Mouse (Mus musculus) forebrain, embryonic 13.5 days (tissue): ENCODE data around the gene Kdm5b. TPM values are rescaled to one million over a fixed set of nuclear protein-coding genes. Genes with fewer than 3 reads are reported as not detected.

Experiments used
- ATAC-seq: fragments of 200-750 bp; cut with Nextera tagmentation; 2 replicates; pipeline ENCODE4 v1.8.0; 2017
- H3K27ac ChIP-seq: fragments of 300-500 bp; sonication (generic); 2 replicates; pipeline ENCODE4 v1.5.1; 2015; ENCODE audit warnings: inconsistent platforms, mild to moderate bottlenecking, moderate library complexity
- H3K27me3 ChIP-seq: fragments of 300-500 bp; sonication (generic); 2 replicates; pipeline ENCODE4 v1.6.1; 2015; ENCODE audit warnings: mild to moderate bottlenecking, inconsistent platforms
- H3K36me3 ChIP-seq: fragments of 300-500 bp; sonication (generic); 2 replicates; pipeline ENCODE4 v1.6.1; 2015; ENCODE audit warnings: mild to moderate bottlenecking, inconsistent platforms; ENCODE audit not compliant: poor library complexity, severe bottlenecking
- H3K4me1 ChIP-seq: fragments of 300-500 bp; sonication (generic); 2 replicates; pipeline ENCODE4 v1.6.1; 2015; ENCODE audit warnings: inconsistent platforms
- H3K4me2 ChIP-seq: fragments of 300-500 bp; sonication (generic); 2 replicates; pipeline ENCODE4 v1.6.1; 2015; ENCODE audit warnings: inconsistent platforms, mild to moderate bottlenecking, moderate library complexity
- H3K4me3 ChIP-seq: fragments of 300-500 bp; sonication (generic); 2 replicates; pipeline ENCODE4 v1.5.1; 2015; ENCODE audit warnings: mild to moderate bottlenecking, inconsistent platforms
- H3K9ac ChIP-seq: fragments of 300-500 bp; sonication (generic); 2 replicates; pipeline ENCODE4 v1.6.1; 2015; ENCODE audit warnings: mild to moderate bottlenecking, inconsistent platforms
- H3K9me3 ChIP-seq: fragments of 300-500 bp; sonication (generic); replicated peaks from 2 replicates; pipeline ENCODE4 v1.6.1; 2016; ENCODE audit warnings: inconsistent platforms
- WGBS: fragments of 180-500 bp; shearing (Covaris S2); methylation state at CpG from one replicate; pipeline ENCODE4 v1.1.7; 2015; 5-methylcytosine and 5-hydroxymethylcytosine counted together
- polyA plus RNA-seq: library from polyadenylated mRNA; unstranded; fragments of >200 nt; fragmentation: Nextera tagmentation; extraction: Ambion mirVana; gene quantifications from 2 replicates; pipeline ENCODE4 v1.2.1, GENCODE M21; 2015

The Kdm5b gene
- polyA plus RNA-seq, 1 experiment from 2014 or later = 96.5 TPM

DNA sequence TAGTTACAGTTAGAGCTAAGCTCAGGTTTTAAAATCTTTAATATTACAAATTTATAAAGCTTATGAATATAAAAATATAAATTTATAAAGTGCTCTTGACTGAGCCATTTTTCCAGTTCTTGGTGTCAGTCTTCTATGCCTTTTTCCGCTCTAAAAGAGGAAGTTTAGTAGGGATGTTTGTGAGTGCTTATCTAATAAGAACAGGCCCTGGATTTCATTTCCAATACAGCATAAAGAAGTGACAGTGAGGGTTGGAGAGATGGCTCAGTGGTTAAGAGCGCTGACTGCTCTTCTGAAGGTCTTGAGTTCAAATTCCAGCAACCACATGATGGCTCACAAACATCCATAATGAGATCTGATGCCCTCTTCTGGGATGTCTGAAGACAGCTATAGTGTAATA is 46.4 kb downstream of the Kdm5b start:
- H3K4me2 ChIP-seq = no peak overlapping the region
- 99% methylated on average over 2 of the region's 2 CpGs for WGBS
- no peak overlapping the region for H3K27ac ChIP-seq
- H3K9me3 ChIP-seq = no peaks in the 10 kb centered on the region
- H3K27me3 ChIP-seq = no peaks in the 10 kb centered on the region
- ATAC-seq = no peak
- no peaks in the 10 kb centered on the region for H3K4me1 ChIP-seq
- H3K9ac ChIP-seq = no peak overlapping the region
- peaks cover 81% of the 10 kb centered on the region for H3K36me3 ChIP-seq
- no peak overlapping the region for H3K4me3 ChIP-seq

DNA sequence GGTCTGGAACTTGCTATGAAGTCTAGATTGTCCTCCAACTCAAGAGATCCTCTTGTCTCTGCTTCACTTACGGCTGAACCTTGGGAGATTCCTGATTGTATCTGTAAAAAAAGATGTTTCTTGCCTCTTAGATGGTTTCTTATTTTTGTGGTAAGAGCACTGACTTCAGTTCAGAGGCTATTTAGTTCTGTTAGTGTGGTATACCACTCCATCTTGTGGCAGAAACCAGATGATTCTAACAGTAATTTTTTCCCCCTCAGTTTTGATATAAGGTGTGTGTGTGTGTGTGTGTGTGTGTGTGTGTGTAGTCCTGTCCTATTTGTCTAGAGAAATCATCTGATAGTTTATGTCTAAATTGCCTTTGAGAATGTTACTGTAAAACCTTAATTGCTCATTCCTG is 47.3 kb downstream of the Kdm5b start:
- Histone ChIP-seq H3K4me2 (no peak overlapping the region), H3K36me3 (peaks cover 78% of the 10 kb centered on the region), H3K27me3 (no peaks in the 10 kb centered on the region), H3K27ac (no peak overlapping the region), H3K9ac (no peak overlapping the region), H3K4me1 (no peaks in the 10 kb centered on the region), H3K4me3 (no peak overlapping the region), H3K9me3 (no peaks in the 10 kb centered on the region)
- 93% methylated on average over 1 of the region's 1 CpGs for WGBS
- ATAC-seq = no peak

DNA sequence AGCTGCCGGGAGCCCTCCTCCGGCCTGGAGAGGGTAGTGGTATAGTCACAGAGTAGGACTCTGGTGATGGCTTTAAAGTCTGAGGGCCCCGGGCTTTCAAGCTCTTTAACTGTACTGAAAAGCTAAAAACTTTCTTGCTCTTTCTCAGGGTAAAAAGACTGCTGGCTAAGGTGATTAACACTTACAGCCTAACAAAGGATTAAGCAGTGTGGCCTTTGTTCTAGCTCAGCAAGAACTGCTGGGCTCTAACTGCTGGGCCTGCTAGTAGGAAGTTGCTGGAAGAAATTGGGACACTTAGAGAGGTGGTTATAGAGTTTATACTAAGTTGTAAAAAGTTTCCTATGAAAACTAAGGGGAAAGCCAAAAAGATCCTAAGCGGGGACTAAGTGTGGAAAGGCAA is 49.2 kb downstream of the Kdm5b start:
- Histone ChIP-seq H3K9ac (no peak overlapping the region), H3K4me2 (no peak overlapping the region), H3K36me3 (peaks cover 84% of the 10 kb centered on the region), H3K4me3 (no peak overlapping the region), H3K9me3 (no peaks in the 10 kb centered on the region), H3K27ac (no peak overlapping the region), H3K4me1 (no peaks in the 10 kb centered on the region), H3K27me3 (no peaks in the 10 kb centered on the region)
- 37% methylated on average over 4 of the region's 4 CpGs for WGBS
- no peak for ATAC-seq

DNA sequence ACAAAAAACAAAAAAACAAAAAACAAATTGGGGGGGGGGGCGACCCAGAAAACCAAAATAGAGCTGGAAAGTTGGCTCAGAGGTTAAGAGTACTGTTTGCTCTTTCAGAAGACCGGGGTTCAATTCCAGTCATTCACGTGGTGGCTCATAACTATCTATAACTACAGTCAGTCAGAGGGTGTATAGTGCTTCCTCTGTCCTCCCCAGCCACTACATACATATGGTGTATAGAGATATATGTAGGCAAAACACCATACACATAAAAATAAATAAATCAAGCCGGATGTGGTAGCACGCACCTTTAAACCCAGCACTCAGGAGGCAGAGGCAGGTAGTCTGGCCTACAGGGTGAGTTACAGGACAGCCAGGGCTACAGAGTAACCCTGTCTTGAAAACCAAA is 54.6 kb downstream of the Kdm5b start:
- no peaks in the 10 kb centered on the region for H3K9me3 ChIP-seq
- H3K27me3 ChIP-seq = no peaks in the 10 kb centered on the region
- no peak overlapping the region for H3K4me2 ChIP-seq
- no peak overlapping the region for H3K27ac ChIP-seq
- H3K4me3 ChIP-seq = no peak overlapping the region
- H3K36me3 ChIP-seq = peaks cover 79% of the 10 kb centered on the region
- 97% methylated on average over 5 of the region's 5 CpGs for WGBS
- no peaks in the 10 kb centered on the region for H3K4me1 ChIP-seq
- no peak overlapping the region for H3K9ac ChIP-seq
- no peak for ATAC-seq

DNA sequence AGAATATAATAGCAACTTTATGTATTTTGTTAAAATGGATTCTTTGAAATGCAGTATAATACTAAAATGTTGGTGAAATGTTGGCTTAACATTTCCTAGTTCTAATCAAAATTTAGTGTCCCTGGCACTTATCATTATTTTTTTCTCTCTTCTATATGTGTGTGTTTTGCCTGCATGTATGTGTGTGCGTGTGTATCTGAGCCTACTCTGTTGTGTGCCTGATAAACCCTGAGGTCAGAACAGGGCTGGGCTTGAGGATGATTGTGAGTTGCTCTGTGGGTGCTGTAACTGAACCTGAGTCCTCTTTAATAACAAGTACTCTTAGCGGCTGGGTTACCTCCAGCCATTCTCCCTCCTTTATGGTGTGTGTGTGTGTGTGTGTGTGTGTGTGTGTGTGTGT is 55.0 kb downstream of the Kdm5b start:
- Histone ChIP-seq H3K27me3 (no peaks in the 10 kb centered on the region), H3K9me3 (no peaks in the 10 kb centered on the region), H3K4me3 (no peak overlapping the region), H3K27ac (no peak overlapping the region), H3K4me2 (no peak overlapping the region), H3K4me1 (no peaks in the 10 kb centered on the region), H3K9ac (no peak overlapping the region), H3K36me3 (peaks cover 83% of the 10 kb centered on the region)
- ATAC-seq = no peak
- 100% methylated on average over 2 of the region's 2 CpGs for WGBS

DNA sequence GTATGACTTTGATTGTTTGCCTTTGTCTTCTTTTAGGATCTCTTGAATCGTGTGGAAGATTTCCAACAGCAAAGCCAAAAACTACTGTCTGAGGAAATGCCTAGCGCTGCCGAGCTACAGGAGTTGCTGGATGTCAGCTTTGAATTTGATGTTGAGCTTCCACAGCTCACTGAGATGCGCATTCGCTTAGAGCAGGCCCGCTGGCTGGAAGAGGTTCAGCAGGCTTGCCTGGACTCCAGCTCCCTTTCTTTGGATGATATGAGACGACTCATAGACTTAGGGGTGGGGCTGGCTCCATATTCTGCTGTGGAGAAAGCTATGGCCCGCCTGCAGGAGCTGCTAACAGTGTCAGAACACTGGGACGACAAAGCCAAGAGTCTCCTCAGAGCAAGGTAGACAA is 57.7 kb downstream of the Kdm5b start:
- H3K27ac ChIP-seq = no peak overlapping the region
- no peak overlapping the region for H3K9ac ChIP-seq
- H3K4me1 ChIP-seq = no peaks in the 10 kb centered on the region
- H3K27me3 ChIP-seq = no peaks in the 10 kb centered on the region
- ATAC-seq = no peak
- WGBS = 89% methylated on average over 9 of the region's 9 CpGs
- no peak overlapping the region for H3K4me2 ChIP-seq
- no peaks in the 10 kb centered on the region for H3K9me3 ChIP-seq
- H3K36me3 ChIP-seq = peaks cover 91% of the 10 kb centered on the region
- H3K4me3 ChIP-seq = no peak overlapping the region

DNA sequence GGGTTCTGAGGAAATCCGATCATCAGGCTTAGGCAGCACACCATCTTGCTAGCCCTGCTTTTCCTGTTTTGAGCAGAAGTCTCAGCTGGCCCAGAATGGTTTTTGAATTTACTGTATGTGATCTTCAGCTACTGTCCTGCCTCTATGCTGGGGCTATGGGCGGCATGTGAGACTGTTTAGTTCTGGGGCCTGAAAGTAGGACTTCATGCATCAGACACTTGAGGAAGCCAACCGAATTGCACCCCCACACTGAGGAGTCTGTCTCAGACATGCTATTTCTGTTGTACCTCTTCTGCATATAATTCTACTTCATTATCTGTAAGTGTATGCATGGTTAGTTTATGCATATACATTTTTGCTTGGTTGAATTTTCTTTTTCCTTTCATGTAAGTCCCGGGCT is 65.4 kb downstream of the Kdm5b start:
- 91% methylated on average over 4 of the region's 4 CpGs for WGBS
- H3K36me3 ChIP-seq = peaks cover 96% of the 10 kb centered on the region
- ATAC-seq = no peak

DNA sequence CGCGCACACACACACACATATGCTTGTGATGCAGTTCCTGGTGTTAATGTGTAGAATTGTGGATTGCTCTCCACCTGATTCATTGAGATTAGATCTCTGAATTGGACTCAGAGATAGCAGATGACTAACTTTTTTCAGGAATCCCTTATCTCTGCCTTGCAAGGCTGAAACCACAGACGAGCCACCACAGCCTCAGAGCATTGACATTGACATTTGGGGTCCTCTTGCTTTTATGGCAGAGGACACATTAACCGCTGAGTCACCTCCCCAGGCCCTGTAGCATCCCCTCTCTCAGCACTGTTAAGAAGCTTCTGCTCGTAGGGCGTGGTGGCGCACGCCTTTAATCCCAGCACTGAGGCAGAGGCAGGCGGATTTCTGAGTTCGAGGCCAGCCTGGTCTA is 69.5 kb downstream of the Kdm5b start:
- 95% methylated on average over 10 of the region's 10 CpGs for WGBS
- Histone ChIP-seq H3K4me2 (no peak overlapping the region), H3K4me1 (no peaks in the 10 kb centered on the region), H3K9ac (no peak overlapping the region), H3K9me3 (no peaks in the 10 kb centered on the region), H3K27ac (no peak overlapping the region), H3K36me3 (peaks cover 100% of the 10 kb centered on the region), H3K27me3 (no peaks in the 10 kb centered on the region), H3K4me3 (no peak overlapping the region)
- no peak for ATAC-seq

More for the DNA sequence above, 65.4 kb downstream of the Kdm5b start:
- Histone ChIP-seq H3K4me1 (no peaks in the 10 kb centered on the region), H3K9me3 (no peaks in the 10 kb centered on the region), H3K27ac (no peak overlapping the region), H3K27me3 (no peaks in the 10 kb centered on the region), H3K4me3 (no peak overlapping the region), H3K4me2 (no peak overlapping the region), H3K9ac (no peak overlapping the region)

DNA sequence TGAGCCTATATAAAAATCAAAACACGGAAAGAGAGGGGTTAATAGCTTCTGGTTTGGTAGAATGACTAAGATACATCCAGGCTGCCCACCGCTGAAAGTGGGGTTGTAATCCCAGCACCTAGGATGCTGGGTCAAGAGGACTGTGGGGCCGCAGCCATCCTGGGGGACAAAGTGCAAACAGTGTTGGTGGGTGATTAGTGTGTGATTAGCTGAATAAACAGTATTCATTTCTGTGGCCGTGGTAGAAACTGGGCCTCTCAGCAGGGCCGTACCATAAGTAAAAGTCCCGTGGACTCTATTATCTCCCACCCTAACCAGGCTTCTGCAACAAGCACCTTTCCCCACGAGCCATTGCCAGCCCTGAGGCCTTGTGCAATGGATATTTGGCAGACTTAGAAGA is 74.3 kb downstream of the Kdm5b start:
- Histone ChIP-seq H3K4me1 (no peaks in the 10 kb centered on the region), H3K36me3 (peaks cover 61% of the 10 kb centered on the region), H3K27me3 (no peaks in the 10 kb centered on the region), H3K4me2 (no peak overlapping the region), H3K27ac (no peak overlapping the region), H3K9me3 (no peaks in the 10 kb centered on the region), H3K4me3 (no peak overlapping the region), H3K9ac (no peak overlapping the region)
- ATAC-seq = no peak
- 85% methylated on average over 7 of the region's 7 CpGs for WGBS

DNA sequence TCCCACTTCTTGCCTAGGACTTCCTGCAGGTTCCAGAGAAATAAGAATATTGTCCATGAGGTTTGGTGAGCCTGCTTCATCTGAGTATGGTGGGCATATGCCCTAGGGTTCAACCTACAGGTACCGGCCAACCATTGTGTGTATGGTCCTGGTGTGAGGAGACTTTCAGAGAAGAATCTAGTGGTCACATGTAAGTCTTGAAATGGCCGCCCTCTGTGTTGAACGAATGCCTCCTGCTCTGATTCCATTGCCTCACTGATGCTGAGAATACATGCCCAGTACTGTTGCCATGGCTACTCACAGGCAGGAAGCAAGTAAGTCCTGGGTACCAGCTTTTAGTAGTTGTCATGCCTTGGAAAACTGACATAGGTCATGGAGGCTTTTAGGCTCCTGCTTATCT is 76.3 kb downstream of the Kdm5b start:
- Histone ChIP-seq H3K9me3 (no peaks in the 10 kb centered on the region), H3K27ac (no peak overlapping the region), H3K27me3 (no peaks in the 10 kb centered on the region), H3K4me2 (no peak overlapping the region), H3K36me3 (peaks cover 41% of the 10 kb centered on the region), H3K9ac (no peak overlapping the region), H3K4me1 (no peaks in the 10 kb centered on the region), H3K4me3 (no peak overlapping the region)
- 0 out of 2 replicates have a peak, but pooled peaks have one; percentile 16 for ATAC-seq
- WGBS = 80% methylated on average over 3 of the region's 3 CpGs

DNA sequence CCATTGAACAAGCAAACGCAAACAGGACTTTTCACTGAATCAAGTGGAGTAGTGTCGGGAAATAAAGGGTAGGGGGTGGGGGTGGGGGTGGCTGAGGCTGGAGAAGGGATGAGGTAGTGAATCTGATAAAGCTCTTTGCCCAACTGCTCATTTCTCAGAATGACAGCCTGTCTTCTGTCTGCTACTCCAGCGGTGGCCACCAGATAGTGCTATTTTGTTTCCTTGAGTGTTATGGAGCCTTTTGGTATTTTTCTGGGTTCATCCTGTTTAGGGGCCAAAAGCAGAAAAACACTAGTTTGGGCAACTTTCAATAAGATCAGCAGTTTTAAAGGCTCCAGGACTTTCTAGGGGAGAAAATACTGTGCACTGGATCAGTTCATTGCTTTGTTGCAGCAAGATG is 76.7 kb downstream of the Kdm5b start:
- H3K36me3 ChIP-seq = peaks cover 37% of the 10 kb centered on the region
- H3K9me3 ChIP-seq = no peaks in the 10 kb centered on the region
- no peaks in the 10 kb centered on the region for H3K4me1 ChIP-seq
- H3K4me3 ChIP-seq = no peak overlapping the region
- no peak overlapping the region for H3K9ac ChIP-seq
- 5% methylated on average over 3 of the region's 3 CpGs for WGBS
- no peak overlapping the region for H3K27ac ChIP-seq
- ATAC-seq = 0 out of 2 replicates have a peak, but pooled peaks have one; percentile 12
- peaks cover 2% of the 10 kb centered on the region; the same call in 1 of the 2 replicates for H3K27me3 ChIP-seq
- no peak overlapping the region for H3K4me2 ChIP-seq

DNA sequence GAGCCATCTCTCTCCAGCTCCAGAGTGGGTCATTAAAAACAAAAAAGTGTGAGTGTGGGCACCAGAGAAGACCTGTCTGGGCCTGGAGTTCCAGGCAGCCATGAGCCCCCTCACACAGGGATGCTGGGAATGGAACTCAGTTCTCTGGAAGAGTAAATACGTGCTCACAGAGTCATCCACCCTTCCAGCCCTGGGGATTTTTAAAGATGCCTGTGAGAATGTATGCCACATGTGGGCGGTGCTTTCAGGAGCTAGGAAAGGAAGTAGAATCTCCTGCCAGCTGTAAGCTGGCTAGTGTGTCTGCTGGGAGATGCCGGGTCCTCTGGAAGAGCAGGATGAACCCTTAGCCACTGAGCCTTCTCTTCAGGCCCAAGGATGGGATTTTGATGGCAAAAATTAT is 78.1 kb downstream of the Kdm5b start:
- ATAC-seq = no peak
- WGBS = 47% methylated on average over 3 of the region's 3 CpGs
- H3K4me2 ChIP-seq = no peak overlapping the region

DNA sequence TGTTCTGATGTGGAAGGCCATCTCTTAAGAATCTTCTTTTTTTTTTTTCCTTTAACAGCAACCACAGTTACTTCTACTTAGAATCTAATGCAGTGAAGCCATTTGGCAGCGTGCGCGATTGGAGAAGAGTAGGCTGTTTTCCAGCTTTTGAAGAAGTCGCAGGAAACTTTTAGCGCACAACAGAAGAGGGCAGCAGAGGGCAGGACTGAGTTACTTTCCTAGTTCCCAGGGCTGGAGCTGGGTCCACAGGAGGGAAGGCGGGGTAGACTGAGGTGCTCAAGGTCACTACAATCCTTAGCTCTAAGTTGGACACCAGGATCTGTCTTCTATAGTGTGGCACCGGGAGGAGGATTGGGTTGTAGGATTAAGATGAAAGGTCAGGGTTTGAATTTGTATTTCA is 78.6 kb downstream of the Kdm5b start:
- Histone ChIP-seq H3K9me3 (no peaks in the 10 kb centered on the region), H3K4me1 (no peaks in the 10 kb centered on the region), H3K4me2 (no peak overlapping the region), H3K4me3 (no peak overlapping the region), H3K36me3 (peaks cover 18% of the 10 kb centered on the region), H3K27me3 (peaks cover 18% of the 10 kb centered on the region), H3K27ac (no peak overlapping the region), H3K9ac (no peak overlapping the region)
- 29% methylated on average over 7 of the region's 7 CpGs for WGBS
- ATAC-seq = no peak

More for the DNA sequence above, 78.1 kb downstream of the Kdm5b start:
- H3K9me3 ChIP-seq = no peaks in the 10 kb centered on the region
- peaks cover 23% of the 10 kb centered on the region for H3K36me3 ChIP-seq
- no peaks in the 10 kb centered on the region for H3K4me1 ChIP-seq
- H3K9ac ChIP-seq = no peak overlapping the region
- peaks cover 13% of the 10 kb centered on the region for H3K27me3 ChIP-seq
- H3K4me3 ChIP-seq = no peak overlapping the region
- no peak overlapping the region for H3K27ac ChIP-seq
